Mouse (Mus musculus): ENCODE data around the gene Fem1b. TPM values are rescaled to one million over a fixed set of nuclear protein-coding genes. Genes with fewer than 3 reads are reported as not detected.
"Not testable (repeated sequence)": the region's sequence is repeated elsewhere in the genome, so short reads cannot be mapped to it uniquely, and the experiment has no call there.

Fem1b gene
- polyA plus RNA-seq, 1 experiment from 2014 or later, result 45.3 TPM

GRCm38 (mm10) chr9:62799218-62799617 lies 12.5 kb downstream of the Fem1b start:
- 90% methylated on average over 2 of the region's 2 CpGs for WGBS
- not testable (repeated sequence) for H3K4me1 ChIP-seq (replicated peaks); H3K9me3 ChIP-seq; H3K27ac ChIP-seq (replicated peaks); H3K27me3 ChIP-seq; H3K9ac ChIP-seq; ATAC-seq (ENCODE audit: low read depth); H3K4me2 ChIP-seq; H3K4me3 ChIP-seq
- peaks cover 34% of the 10 kb centered on the region for H3K36me3 ChIP-seq

GRCm38 (mm10) chr9:62789856-62790255 lies 21.9 kb downstream of the Fem1b start:
- H3K4me2 ChIP-seq, result no peak overlapping the region
- no peak overlapping the region for H3K27ac ChIP-seq (replicated peaks)
- WGBS, result 89% methylated on average over 12 of the region's 12 CpGs
- H3K27me3 ChIP-seq, result no peaks in the 10 kb centered on the region
- no peaks in the 10 kb centered on the region for H3K9me3 ChIP-seq
- H3K4me1 ChIP-seq (replicated peaks), result no peaks in the 10 kb centered on the region
- H3K4me3 ChIP-seq, result no peak overlapping the region
- no peak overlapping the region for H3K9ac ChIP-seq
- no peak for ATAC-seq (ENCODE audit: low read depth)
- peaks cover 20% of the 10 kb centered on the region for H3K36me3 ChIP-seq

- Histone ChIP-seq H3K27ac (replicated peaks) (no peak overlapping the region), H3K4me1 (replicated peaks) (peaks cover 24% of the 10 kb centered on the region), H3K9ac (no peak overlapping the region), H3K27me3 (no peaks in the 10 kb centered on the region), H3K9me3 (no peaks in the 10 kb centered on the region), H3K36me3 (peaks cover 5% of the 10 kb centered on the region; the same call in 1 of the 2 replicates), H3K4me2 (no peak overlapping the region), H3K4me3 (no peak overlapping the region)
- ATAC-seq (ENCODE audit: low read depth), result no peak
- WGBS, result 81% methylated on average over 5 of the region's 5 CpGs
Measured at GRCm38 (mm10) chr9:62786721-62787120, 25.0 kb downstream of the Fem1b start.

- Histone ChIP-seq H3K4me3 (no peak overlapping the region), H3K27ac (replicated peaks) (peak overlapping the region; percentile 83), H3K27me3 (no peaks in the 10 kb centered on the region), H3K9ac (no peak overlapping the region), H3K4me1 (replicated peaks) (peaks cover 25% of the 10 kb centered on the region), H3K36me3 (no peaks in the 10 kb centered on the region), H3K9me3 (no peaks in the 10 kb centered on the region), H3K4me2 (no peak overlapping the region)
- ATAC-seq (ENCODE audit: low read depth), result no peak
- 92% methylated on average over 2 of the region's 2 CpGs for WGBS
Measured at GRCm38 (mm10) chr9:62784233-62784632, 27.5 kb downstream of the Fem1b start.

GRCm38 (mm10) chr9:62782976-62783781 lies 28.6 kb downstream of the Fem1b start:
- H3K4me3 ChIP-seq, result no peak overlapping the region
- 0 out of 2 replicates have a peak overlapping the region, but pooled peaks have one; percentile 18 for H3K9ac ChIP-seq
- ATAC-seq (ENCODE audit: low read depth), result peak; percentile 86
- no peaks in the 10 kb centered on the region for H3K36me3 ChIP-seq
- no peaks in the 10 kb centered on the region for H3K27me3 ChIP-seq
- H3K9me3 ChIP-seq, result no peaks in the 10 kb centered on the region
- peak overlapping the region; percentile 37 for H3K4me2 ChIP-seq
- peak overlapping the region; percentile 83 for H3K27ac ChIP-seq (replicated peaks)
- WGBS, result 31% methylated on average over 16 of the region's 16 CpGs
- H3K4me1 ChIP-seq (replicated peaks), result peaks cover 25% of the 10 kb centered on the region

GRCm38 (mm10) chr9:62781965-62782364 lies 29.8 kb downstream of the Fem1b start:
- WGBS, result 73% methylated on average over 3 of the region's 3 CpGs
- H3K36me3 ChIP-seq, result no peaks in the 10 kb centered on the region
- no peak overlapping the region for H3K4me3 ChIP-seq
- H3K27ac ChIP-seq (replicated peaks), result no peak overlapping the region
- no peaks in the 10 kb centered on the region for H3K27me3 ChIP-seq
- H3K9me3 ChIP-seq, result no peaks in the 10 kb centered on the region
- H3K4me2 ChIP-seq, result no peak overlapping the region
- peaks cover 25% of the 10 kb centered on the region for H3K4me1 ChIP-seq (replicated peaks)
- ATAC-seq (ENCODE audit: low read depth), result no peak
- no peak overlapping the region for H3K9ac ChIP-seq

GRCm38 (mm10) chr9:62778721-62779120 lies 33.0 kb downstream of the Fem1b start:
- Histone ChIP-seq H3K4me3 (no peak overlapping the region), H3K27ac (replicated peaks) (no peak overlapping the region), H3K27me3 (no peaks in the 10 kb centered on the region), H3K4me2 (no peak overlapping the region), H3K9ac (no peak overlapping the region), H3K9me3 (no peaks in the 10 kb centered on the region), H3K4me1 (replicated peaks) (peaks cover 22% of the 10 kb centered on the region), H3K36me3 (no peaks in the 10 kb centered on the region)
- 89% methylated on average over 9 of the region's 9 CpGs for WGBS
- no peak for ATAC-seq (ENCODE audit: low read depth)

- Histone ChIP-seq H3K9me3 (no peaks in the 10 kb centered on the region), H3K27ac (replicated peaks) (no peak overlapping the region), H3K4me2 (no peak overlapping the region), H3K27me3 (no peaks in the 10 kb centered on the region), H3K36me3 (no peaks in the 10 kb centered on the region), H3K4me1 (replicated peaks) (peaks cover 9% of the 10 kb centered on the region), H3K9ac (no peak overlapping the region), H3K4me3 (no peak overlapping the region)
- 8% methylated on average over 5 of the region's 5 CpGs for WGBS
- peak; percentile 74 for ATAC-seq (ENCODE audit: low read depth)
Measured at GRCm38 (mm10) chr9:62777461-62777860, 34.3 kb downstream of the Fem1b start.

- Histone ChIP-seq H3K4me2 (no peak overlapping the region), H3K27me3 (no peaks in the 10 kb centered on the region), H3K4me1 (replicated peaks) (no peaks in the 10 kb centered on the region), H3K27ac (replicated peaks) (no peak overlapping the region), H3K9me3 (no peaks in the 10 kb centered on the region), H3K9ac (no peak overlapping the region), H3K4me3 (no peak overlapping the region), H3K36me3 (no peaks in the 10 kb centered on the region)
- ATAC-seq (ENCODE audit: low read depth), result no peak
- 65% methylated on average over 4 of the region's 4 CpGs for WGBS
Measured at GRCm38 (mm10) chr9:62775464-62775863, 36.3 kb downstream of the Fem1b start.

GRCm38 (mm10) chr9:62772746-62773145 lies 39.0 kb downstream of the Fem1b start:
- Histone ChIP-seq H3K36me3 (no peaks in the 10 kb centered on the region), H3K4me1 (replicated peaks) (no peaks in the 10 kb centered on the region), H3K4me3 (no peak overlapping the region), H3K4me2 (no peak overlapping the region), H3K9ac (no peak overlapping the region), H3K27ac (replicated peaks) (no peak overlapping the region), H3K27me3 (no peaks in the 10 kb centered on the region), H3K9me3 (no peaks in the 10 kb centered on the region)
- ATAC-seq (ENCODE audit: low read depth), result no peak
- 80% methylated on average over 8 of the region's 8 CpGs for WGBS

GRCm38 (mm10) chr9:62768361-62768760 lies 43.4 kb downstream of the Fem1b start:
- Histone ChIP-seq H3K9me3 (no peaks in the 10 kb centered on the region), H3K4me3 (no peak overlapping the region), H3K4me2 (no peak overlapping the region), H3K27me3 (no peaks in the 10 kb centered on the region), H3K36me3 (no peaks in the 10 kb centered on the region), H3K9ac (no peak overlapping the region), H3K4me1 (replicated peaks) (no peaks in the 10 kb centered on the region), H3K27ac (replicated peaks) (no peak overlapping the region)
- 83% methylated on average over 5 of the region's 5 CpGs for WGBS
- no peak for ATAC-seq (ENCODE audit: low read depth)

GRCm38 (mm10) chr9:62767464-62767863 lies 44.3 kb downstream of the Fem1b start:
- Histone ChIP-seq H3K27me3 (no peaks in the 10 kb centered on the region), H3K9ac (no peak overlapping the region), H3K4me1 (replicated peaks) (no peaks in the 10 kb centered on the region), H3K9me3 (no peaks in the 10 kb centered on the region), H3K27ac (replicated peaks) (no peak overlapping the region), H3K4me2 (no peak overlapping the region), H3K4me3 (no peak overlapping the region), H3K36me3 (no peaks in the 10 kb centered on the region)
- ATAC-seq (ENCODE audit: low read depth), result no peak
- WGBS, result 71% methylated on average over 17 of the region's 17 CpGs

GRCm38 (mm10) chr9:62765346-62765745 lies 46.4 kb downstream of the Fem1b start:
- WGBS, result 66% methylated on average over 4 of the region's 4 CpGs
- H3K27me3 ChIP-seq, result no peaks in the 10 kb centered on the region
- H3K4me3 ChIP-seq, result no peak overlapping the region
- H3K36me3 ChIP-seq, result no peaks in the 10 kb centered on the region
- H3K4me1 ChIP-seq (replicated peaks), result no peaks in the 10 kb centered on the region
- no peak for ATAC-seq (ENCODE audit: low read depth)
- H3K27ac ChIP-seq (replicated peaks), result no peak overlapping the region
- no peak overlapping the region for H3K4me2 ChIP-seq
- no peak overlapping the region for H3K9ac ChIP-seq
- no peaks in the 10 kb centered on the region for H3K9me3 ChIP-seq
